Mouse (Mus musculus) spleen, adult 2 months (tissue): Measurements from ENCODE around the gene 1700016D06Rik. TPM values are rescaled to one million over a fixed set of nuclear protein-coding genes. Genes with fewer than 3 reads are reported as not detected.
A peak's percentile ranks its signal among the peaks of the same experiment; 100 is the strongest.

Experiments
- DNase-seq, 2 experiments: peaks; one replicate each; pipeline versions ENCODE4 v3.0.0 to v3.0.0-alpha.2; 2012 to 2021; ENCODE audit warnings: low spot score in 2 of 2, low read depth in 1 of 2
- H3K27ac ChIP-seq: fragments of 200-500 bp; 2 replicates; pipeline ENCODE4 v1.5.1; 2012; ENCODE audit warnings: low read length, inconsistent platforms; ENCODE audit not compliant: insufficient read depth
- H3K27me3 ChIP-seq: fragments of 200-500 bp; 2 replicates; pipeline ENCODE4 v1.6.1; 2012; ENCODE audit warnings: mild to moderate bottlenecking, moderate library complexity, low read length, inconsistent platforms; ENCODE audit not compliant: control insufficient read depth, insufficient read depth
- H3K36me3 ChIP-seq: fragments of 200-500 bp; 2 replicates; pipeline ENCODE4 v1.6.1; 2012; ENCODE audit warnings: mild to moderate bottlenecking, low read length, inconsistent platforms; ENCODE audit not compliant: control insufficient read depth, insufficient read depth
- H3K4me1 ChIP-seq: fragments of 200-500 bp; 2 replicates; pipeline ENCODE4 v1.6.1; 2011; ENCODE audit warnings: inconsistent platforms; ENCODE audit not compliant: control insufficient read depth, insufficient read depth, insufficient read length
- H3K4me3 ChIP-seq: fragments of 200-500 bp; 2 replicates; pipeline ENCODE4 v1.5.1; 2011; ENCODE audit warnings: mild to moderate bottlenecking, inconsistent platforms; ENCODE audit not compliant: insufficient read depth, insufficient read length; ENCODE audit errors: extremely low read depth
- CTCF ChIP-seq: fragments of 200-500 bp; IDR thresholded peaks from 2 replicates; pipeline ENCODE4 v1.5.1; 2011; ENCODE audit warnings: mild to moderate bottlenecking, inconsistent platforms; ENCODE audit not compliant: insufficient read depth, insufficient read length, insufficient replicate concordance; ENCODE audit errors: extremely low read depth
- POLR2A ChIP-seq: fragments of 200-500 bp; IDR thresholded peaks from 2 replicates; pipeline ENCODE4 v1.6.1; 2011; ENCODE audit warnings: low read depth, low read length, inconsistent platforms
- WGBS: fragments of 180-500 bp; shearing (Covaris S2); methylation state at CpG from one replicate; pipeline ENCODE4 v1.1.7; 2018; 5-methylcytosine and 5-hydroxymethylcytosine counted together
- polyA plus RNA-seq: library from polyadenylated mRNA; depleted of rRNA; stranded (reverse); fragments of >200 nt; gene quantifications from 2 replicates; pipeline ENCODE4 v1.2.3, GENCODE M21; 2012

1700016D06Rik gene
- polyA plus RNA-seq, 1 experiment, result not detected

GRCm38 (mm10) chr8:11635012-11635577 is 65.8 kb downstream of the 1700016D06Rik start:
- Histone ChIP-seq H3K27ac (peak overlapping the region; percentile 94), H3K36me3 (peaks cover 11% of the 10 kb centered on the region), H3K4me1 (peaks cover 4% of the 10 kb centered on the region; the same call in 1 of the 2 replicates), H3K27me3 (no peaks in the 10 kb centered on the region), H3K4me3 (peak overlapping the region; percentile 92)
- 1% methylated on average over 69 of the region's 70 CpGs for WGBS
- TF ChIP-seq POLR2A (0 out of 2 replicates have a peak, but pooled peaks have one; percentile 5), CTCF (no peak)
- peak; percentile 74 to 92 for DNase-seq

- H3K4me1 ChIP-seq, result peaks cover 4% of the 10 kb centered on the region; the same call in 1 of the 2 replicates
- H3K27ac ChIP-seq, result peak overlapping the region; percentile 42
- no peak for TF ChIP-seq CTCF
- TF ChIP-seq POLR2A, result no peak
- DNase-seq, result no peak
- H3K4me3 ChIP-seq, result peak overlapping the region; percentile 92
- peaks cover 13% of the 10 kb centered on the region for H3K36me3 ChIP-seq
- 1% methylated on average over 39 of the region's 39 CpGs for WGBS
- H3K27me3 ChIP-seq, result no peaks in the 10 kb centered on the region
Observed at GRCm38 (mm10) chr8:11634331-11635011, 66.4 kb downstream of the 1700016D06Rik start.

GRCm38 (mm10) chr8:11633414-11633813 is 67.4 kb downstream of the 1700016D06Rik start:
- DNase-seq, result no peak
- no peaks in the 10 kb centered on the region for H3K27me3 ChIP-seq
- peaks cover 4% of the 10 kb centered on the region; the same call in 1 of the 2 replicates for H3K4me1 ChIP-seq
- 74% methylated on average over 7 of the region's 7 CpGs for WGBS
- H3K4me3 ChIP-seq, result no peak overlapping the region
- H3K27ac ChIP-seq, result no peak overlapping the region
- H3K36me3 ChIP-seq, result peaks cover 13% of the 10 kb centered on the region
- TF ChIP-seq POLR2A (no peak), CTCF (no peak)

- no peak overlapping the region for H3K4me3 ChIP-seq
- peaks cover 13% of the 10 kb centered on the region for H3K36me3 ChIP-seq
- H3K27ac ChIP-seq, result no peak overlapping the region
- 80% methylated on average over 2 of the region's 2 CpGs for WGBS
- no peaks in the 10 kb centered on the region for H3K27me3 ChIP-seq
- no peak for TF ChIP-seq POLR2A
- no peak for TF ChIP-seq CTCF
- peaks cover 4% of the 10 kb centered on the region; the same call in 1 of the 2 replicates for H3K4me1 ChIP-seq
- DNase-seq, result no peak
Observed at GRCm38 (mm10) chr8:11632406-11632805, 68.5 kb downstream of the 1700016D06Rik start.

- 91% methylated on average over 5 of the region's 5 CpGs for WGBS
- H3K4me1 ChIP-seq, result no peaks in the 10 kb centered on the region; the same call in 1 of the 2 replicates
- no peak for DNase-seq
- H3K27ac ChIP-seq, result no peak overlapping the region
- H3K4me3 ChIP-seq, result no peak overlapping the region
- TF ChIP-seq CTCF, result no peak
- TF ChIP-seq POLR2A, result no peak
- no peaks in the 10 kb centered on the region for H3K27me3 ChIP-seq
- peaks cover 22% of the 10 kb centered on the region for H3K36me3 ChIP-seq
Observed at GRCm38 (mm10) chr8:11629206-11629605, 71.7 kb downstream of the 1700016D06Rik start.

GRCm38 (mm10) chr8:11628506-11629132 is 72.2 kb downstream of the 1700016D06Rik start:
- Histone ChIP-seq H3K27ac (no peak overlapping the region), H3K36me3 (peaks cover 22% of the 10 kb centered on the region), H3K4me3 (no peak overlapping the region), H3K4me1 (no peaks in the 10 kb centered on the region), H3K27me3 (no peaks in the 10 kb centered on the region)
- WGBS, result 75% methylated on average over 7 of the region's 7 CpGs
- TF ChIP-seq POLR2A (no peak), CTCF (no peak)
- DNase-seq, result no peak

- Histone ChIP-seq H3K4me3 (no peak overlapping the region), H3K36me3 (peaks cover 24% of the 10 kb centered on the region), H3K27ac (no peak overlapping the region), H3K27me3 (no peaks in the 10 kb centered on the region), H3K4me1 (no peaks in the 10 kb centered on the region)
- DNase-seq, result no peak
- TF ChIP-seq CTCF, result no peak
- no peak for TF ChIP-seq POLR2A
- 91% methylated on average over 9 of the region's 9 CpGs for WGBS
Observed at GRCm38 (mm10) chr8:11627717-11628116, 73.1 kb downstream of the 1700016D06Rik start.
